ENCODE assay signal across 28 mouse cellular contexts in genomic region chr8:12440997-12441396, GRCm38 (mm10). TPM values are rescaled to one million over a fixed set of nuclear protein-coding genes. Genes with fewer than 3 reads are reported as not detected.
"Had no signal": no experiment of that assay in that cellular context is flagged by ENCODE, and none has a peak within 500 bp of the region (broad histone marks: within the 10 kb centered on the region; RNA-seq: fewer than 3 reads in every experiment).

No protein-coding gene starts in this region.

- DNase-seq: heart, postnatal 10 days; heart, postnatal 14 days; heart, postnatal 36 days; heart, postnatal 4 days; kidney, adult 11 months; kidney, adult 18-20 months; kidney, adult 2 months; kidney, adult 8-10 months; kidney, adult 9 months; kidney, postnatal 10 days; kidney, postnatal 14 days; kidney, postnatal 25 days; kidney, postnatal 36 days; kidney, postnatal 4 days; layer of hippocampus, adult 9-11 months; layer of hippocampus, postnatal 36 days had no signal

- H3K9me3 ChIP-seq: heart, embryonic 13.5 days; heart, embryonic 15.5 days; hindbrain, embryonic 10.5 days; hindbrain, embryonic 12.5 days; hindbrain, embryonic 13.5 days; hindbrain, embryonic 15.5 days; intestine, embryonic 15.5 days; kidney, embryonic 15.5 days had no signal

- H3K4me3 ChIP-seq: heart, embryonic 13.5 days; heart, embryonic 15.5 days; hindbrain, embryonic 10.5 days; hindbrain, embryonic 12.5 days; hindbrain, embryonic 13.5 days; hindbrain, embryonic 15.5 days; intestine, embryonic 15.5 days; kidney, embryonic 15.5 days; layer of hippocampus, adult 2 months; left cerebral cortex, adult 2 months had no signal

- H3K36me3 ChIP-seq: heart, embryonic 13.5 days; heart, embryonic 15.5 days; hindbrain, embryonic 10.5 days; hindbrain, embryonic 12.5 days; hindbrain, embryonic 13.5 days; hindbrain, embryonic 15.5 days; intestine, embryonic 15.5 days; kidney, embryonic 15.5 days had no signal

- H3K4me1 ChIP-seq: heart, embryonic 13.5 days had no signal

RNA-seq across cellular contexts. Expression of gene Sox1, which starts 45.9 kb away (rescaled TPM):
- total RNA-seq: heart, postnatal 10 days; heart, postnatal 14 days; heart, postnatal 25 days; heart, postnatal 36 days; heart, postnatal 4 days; hematopoietic stem cell, adult 5-6 weeks had no signal
